Mouse (Mus musculus) liver, embryonic 14.5 days (tissue): ENCODE measurements at regions not wholly inside any gene's neighbourhood (a gene's known extent, or its start where the extent isn't known, plus 50 kb on each side); places are given as distances from the start of the nearest gene placed in this dataset.

ENCODE experiments used
- ATAC-seq: fragments of 200-750 bp; cut with Nextera tagmentation; 2 replicates; pipeline ENCODE4 v1.8.0; 2017; ENCODE audit warnings: moderate number of reproducible peaks, mild to moderate bottlenecking, moderate library complexity; ENCODE audit not compliant: insufficient read depth
- DNase-seq, 3 experiments: peaks; one replicate each; pipeline ENCODE4 v3.0.0-alpha.2; 2012 to 2013; ENCODE audit warnings: low read depth in 3 of 3, low spot score in 3 of 3
- H3K27ac ChIP-seq: fragments of 300-500 bp; sonication (generic); 2 replicates; pipeline ENCODE4 v1.5.1; 2014; ENCODE audit warnings: moderate library complexity, mild to moderate bottlenecking, control low read depth, inconsistent platforms
- H3K27me3 ChIP-seq: fragments of 300-500 bp; sonication (generic); 2 replicates; pipeline ENCODE4 v1.6.1; 2014; ENCODE audit warnings: mild to moderate bottlenecking, low read length, moderate library complexity; ENCODE audit not compliant: control insufficient read depth, insufficient read depth
- H3K36me3 ChIP-seq: fragments of 300-500 bp; sonication (generic); replicated peaks from 2 replicates; pipeline ENCODE4 v1.6.1; 2014; ENCODE audit warnings: low read depth; ENCODE audit not compliant: control insufficient read depth, insufficient read depth
- H3K4me1 ChIP-seq, 2 experiments: fragments of 200-500 bp in 1 of 2; fragments of 300-500 bp in 1 of 2; sonication (generic) in 1 of 2; replicated peaks; 2 replicates each; pipeline ENCODE4 v1.6.1; 2012 to 2014; ENCODE audit warnings: antibody characterized with exemption in 1 of 2, inconsistent platforms in 1 of 2, low read length in 1 of 2; ENCODE audit not compliant: control insufficient read depth in 2 of 2, insufficient read depth in 2 of 2
- H3K4me2 ChIP-seq: fragments of 300-500 bp; sonication (generic); 2 replicates; pipeline ENCODE4 v1.6.1; 2014; ENCODE audit warnings: low read depth, mild to moderate bottlenecking, control low read depth, moderate library complexity
- H3K4me3 ChIP-seq, 2 experiments: fragments of 200-500 bp in 1 of 2; fragments of 300-500 bp in 1 of 2; sonication (generic) in 1 of 2; 2 replicates each; pipeline ENCODE4 v1.5.1; 2012 to 2014; ENCODE audit warnings: low read depth in 2 of 2, low read length in 2 of 2, mild to moderate bottlenecking in 2 of 2, control low read depth in 1 of 2, inconsistent platforms in 1 of 2, moderate library complexity in 1 of 2; ENCODE audit not compliant: insufficient read depth in 1 of 2
- H3K9ac ChIP-seq: fragments of 300-500 bp; sonication (generic); replicated peaks from 2 replicates; pipeline ENCODE4 v1.6.1; 2014; ENCODE audit warnings: mild to moderate bottlenecking, control low read depth, moderate library complexity
- H3K9me3 ChIP-seq: fragments of 300-500 bp; sonication (generic); 2 replicates; pipeline ENCODE4 v1.6.1; 2016; ENCODE audit warnings: low read length, mixed read lengths; ENCODE audit not compliant: control insufficient read depth
- CTCF ChIP-seq: IDR thresholded peaks from 2 replicates; pipeline ENCODE4 v1.5.1; 2016; ENCODE audit warnings: antibody characterized with exemption, low read depth, control low read depth
- EP300 ChIP-seq: IDR thresholded peaks from 2 replicates; pipeline ENCODE4 v1.6.1; 2016; ENCODE audit warnings: antibody characterized with exemption, low read depth
- WGBS: fragments of 180-500 bp; shearing (Covaris S2); extraction: QIAGEN DNeasy Blood & Tissue Kit; methylation state at CpG from one replicate; pipeline ENCODE4 v1.1.7; 2014; ENCODE audit not compliant: insufficient replicate concordance; 5-methylcytosine and 5-hydroxymethylcytosine counted together

- DNase-seq, result no peak
- H3K4me3 ChIP-seq, result no peak overlapping the region
- no peaks in the 10 kb centered on the region for H3K27me3 ChIP-seq
- H3K27ac ChIP-seq, result no peak overlapping the region
- H3K4me2 ChIP-seq, result no peak overlapping the region
- TF ChIP-seq CTCF (no peak), EP300 (no peak)
- no peak overlapping the region for H3K9ac ChIP-seq
- H3K36me3 ChIP-seq, result no peaks in the 10 kb centered on the region
- ATAC-seq, result no peak
- no peaks in the 10 kb centered on the region for H3K4me1 ChIP-seq
- WGBS, result 64% methylated on average over 8 of the region's 8 CpGs
- H3K9me3 ChIP-seq, result no peaks in the 10 kb centered on the region
These were observed 104.7 kb upstream of the Aldh1a3 start for GRCm38 (mm10) chr7:66532048-66532447.

- Histone ChIP-seq H3K27ac (no peak overlapping the region), H3K27me3 (no peaks in the 10 kb centered on the region), H3K4me1 (no peaks in the 10 kb centered on the region), H3K4me3 (no peak overlapping the region), H3K36me3 (no peaks in the 10 kb centered on the region), H3K9ac (no peak overlapping the region), H3K9me3 (no peaks in the 10 kb centered on the region), H3K4me2 (no peak overlapping the region)
- ATAC-seq (no peak), DNase-seq (no peak)
- no peak for TF ChIP-seq EP300
- TF ChIP-seq CTCF, result no peak
- 67% methylated on average over 7 of the region's 7 CpGs for whole genome bisulfite sequencing
These were observed 103.8 kb upstream of the Aldh1a3 start for GRCm38 (mm10) chr7:66531111-66531510.

- TF ChIP-seq EP300 (no peak), CTCF (no peak)
- Histone ChIP-seq H3K4me3 (no peak overlapping the region), H3K9me3 (no peaks in the 10 kb centered on the region), H3K36me3 (no peaks in the 10 kb centered on the region), H3K9ac (no peak overlapping the region), H3K4me1 (no peaks in the 10 kb centered on the region), H3K27me3 (no peaks in the 10 kb centered on the region), H3K27ac (no peak overlapping the region), H3K4me2 (no peak overlapping the region)
- ATAC-seq, result no peak
- 49% methylated on average over 4 of the region's 4 CpGs for WGBS
- DNase-seq, result no peak
These were observed 101.6 kb upstream of the Aldh1a3 start for GRCm38 (mm10) chr7:66528881-66529280.

- Histone ChIP-seq H3K4me3 (no peak overlapping the region), H3K4me2 (no peak overlapping the region)
- no peak for DNase-seq
These were observed 96.6 kb upstream of the Aldh1a3 start for GRCm38 (mm10) chr7:66523959-66524358.

GRCm38 (mm10) chr7:66521522-66521921, 94.2 kb upstream of the Aldh1a3 start:
- no peak overlapping the region for H3K4me3 ChIP-seq
- no peaks in the 10 kb centered on the region for H3K36me3 ChIP-seq
- DNase-seq (no peak), ATAC-seq (no peak)
- no peaks in the 10 kb centered on the region for H3K4me1 ChIP-seq
- no peak overlapping the region for H3K27ac ChIP-seq
- H3K27me3 ChIP-seq, result no peaks in the 10 kb centered on the region
- H3K9ac ChIP-seq, result no peak overlapping the region
- WGBS, result 77% methylated on average over 2 of the region's 2 CpGs
- H3K9me3 ChIP-seq, result no peaks in the 10 kb centered on the region
- no peak for TF ChIP-seq EP300
- H3K4me2 ChIP-seq, result no peak overlapping the region

More at GRCm38 (mm10) chr7:66523959-66524358, 96.6 kb upstream of the Aldh1a3 start:
- TF ChIP-seq EP300 (no peak), CTCF (no peak)
- Histone ChIP-seq H3K9me3 (no peaks in the 10 kb centered on the region), H3K9ac (no peak overlapping the region), H3K27me3 (no peaks in the 10 kb centered on the region), H3K27ac (no peak overlapping the region), H3K36me3 (no peaks in the 10 kb centered on the region), H3K4me1 (no peaks in the 10 kb centered on the region)
- 46% methylated on average over 7 of the region's 7 CpGs for WGBS
- no peak for ATAC-seq
